Mouse (Mus musculus) megakaryocyte, embryonic 14.5 days (primary cell): Measurements from ENCODE around the gene Rpl18a.

ENCODE experiments used
- FLI1 ChIP-seq: IDR thresholded peaks from 2 replicates; pipeline ENCODE4 v1.6.1; 2012; ENCODE audit warnings: low read length, inconsistent platforms, mixed read lengths
- GATA1 ChIP-seq: IDR thresholded peaks from 3 replicates; pipeline ENCODE4 v1.6.1; 2012; ENCODE audit warnings: mixed read lengths, low read length, inconsistent platforms, borderline replicate concordance

GRCm38 (mm10) chr8:70913523-70913922, 16.3 kb upstream of the Rpl18a start:
- TF ChIP-seq GATA1, result no peak
- TF ChIP-seq FLI1, result no peak
